Mouse (Mus musculus): ENCODE data around the gene Slc35b4. TPM values are rescaled to one million over a fixed set of nuclear protein-coding genes. Genes with fewer than 3 reads are reported as not detected.

Slc35b4 gene
- polyA plus RNA-seq, 1 experiment from 2014 or later, result 17.2 TPM

- Histone ChIP-seq H3K27me3 (replicated peaks; ENCODE audit: control insufficient read depth, insufficient read depth, low read length) (no peaks in the 10 kb centered on the region), H3K4me1 (replicated peaks; ENCODE audit: control insufficient read depth, insufficient read depth, low read length) (no peaks in the 10 kb centered on the region), H3K9me3 (ENCODE audit: control insufficient read depth) (no peaks in the 10 kb centered on the region), H3K36me3 (ENCODE audit: control insufficient read depth, insufficient read depth) (no peaks in the 10 kb centered on the region), H3K4me3 (ENCODE audit: low read depth, low read length) (no peak overlapping the region), H3K4me2 (replicated peaks; ENCODE audit: low read depth) (no peak overlapping the region), H3K9ac (ENCODE audit: low read depth, low read length) (no peak overlapping the region), H3K27ac (ENCODE audit: low read depth, low read length) (no peak overlapping the region)
- ATAC-seq, result no peak
- no peak for TF ChIP-seq CTCF (IDR thresholded peaks at IDR 0.05; ENCODE audit: low read depth)
- WGBS, result 70% methylated on average over 7 of the region's 7 CpGs
These were observed 60.0 kb downstream of the Slc35b4 start for GRCm38 (mm10) chr6:34116838-34117478.

DNA sequence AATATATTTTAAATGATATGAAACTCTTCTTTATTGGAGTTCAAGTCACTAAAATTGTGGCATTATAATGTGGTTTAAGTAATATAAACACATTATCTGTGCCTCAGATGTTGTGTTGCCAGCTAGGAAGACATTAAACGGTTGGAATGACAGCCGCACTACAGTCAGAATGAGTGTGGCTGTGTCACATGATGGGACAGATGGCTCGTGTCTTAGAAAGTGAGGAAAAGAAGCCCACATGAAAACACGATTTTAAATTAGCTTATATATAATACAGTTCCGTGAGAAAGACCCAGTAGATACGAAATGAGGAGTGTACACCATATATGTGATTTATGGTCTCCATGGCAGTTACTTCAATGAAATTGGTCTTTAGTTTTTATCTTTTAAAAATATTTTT is 65.5 kb downstream of the Slc35b4 start:
- Histone ChIP-seq H3K27me3 (replicated peaks; ENCODE audit: control insufficient read depth, insufficient read depth, low read length) (no peaks in the 10 kb centered on the region), H3K4me1 (replicated peaks; ENCODE audit: control insufficient read depth, insufficient read depth, low read length) (no peaks in the 10 kb centered on the region), H3K4me2 (replicated peaks; ENCODE audit: low read depth) (no peak overlapping the region), H3K27ac (ENCODE audit: low read depth, low read length) (no peak overlapping the region), H3K36me3 (ENCODE audit: control insufficient read depth, insufficient read depth) (no peaks in the 10 kb centered on the region), H3K9ac (ENCODE audit: low read depth, low read length) (no peak overlapping the region), H3K9me3 (ENCODE audit: control insufficient read depth) (no peaks in the 10 kb centered on the region), H3K4me3 (ENCODE audit: low read depth, low read length) (no peak overlapping the region)
- 76% methylated on average over 6 of the region's 6 CpGs for WGBS
- no peak for TF ChIP-seq CTCF (IDR thresholded peaks at IDR 0.05; ENCODE audit: low read depth)
- ATAC-seq, result no peak

- no peaks in the 10 kb centered on the region for H3K9me3 ChIP-seq (ENCODE audit: control insufficient read depth)
- no peaks in the 10 kb centered on the region for H3K36me3 ChIP-seq (ENCODE audit: control insufficient read depth, insufficient read depth)
- 75% methylated on average over 10 of the region's 10 CpGs for WGBS
- TF ChIP-seq CTCF (IDR thresholded peaks at IDR 0.05; ENCODE audit: low read depth), result no peak
- no peak overlapping the region for H3K27ac ChIP-seq (ENCODE audit: low read depth, low read length)
- no peak for ATAC-seq
- no peak overlapping the region for H3K9ac ChIP-seq (ENCODE audit: low read depth, low read length)
- no peak overlapping the region for H3K4me2 ChIP-seq (replicated peaks; ENCODE audit: low read depth)
- H3K4me3 ChIP-seq (ENCODE audit: low read depth, low read length), result no peak overlapping the region
- H3K4me1 ChIP-seq (replicated peaks; ENCODE audit: control insufficient read depth, insufficient read depth, low read length), result no peaks in the 10 kb centered on the region
- no peaks in the 10 kb centered on the region for H3K27me3 ChIP-seq (replicated peaks; ENCODE audit: control insufficient read depth, insufficient read depth, low read length)
These were observed 66.3 kb downstream of the Slc35b4 start for GRCm38 (mm10) chr6:34110571-34110970.

Other genes starting within 250 kb of the Slc35b4 start
- gene Lrguk, start 147.7 kb downstream of the Slc35b4 start, polyA plus RNA-seq (2015; fragmentation: Nextera tagmentation; extraction: Ambion mirVana), result 0.16 and 0.47 TPM in 2 replicates
- gene Akr1b3, start 140.4 kb upstream of the Slc35b4 start, polyA plus RNA-seq (2015; fragmentation: Nextera tagmentation; extraction: Ambion mirVana), result 69.4 and 72.9 TPM in 2 replicates
- 5.8 and 6.5 TPM in 2 replicates for gene Akr1b8, start 177.0 kb upstream of the Slc35b4 start, polyA plus RNA-seq (2015; fragmentation: Nextera tagmentation; extraction: Ambion mirVana)
- 9.9 and 10.5 TPM in 2 replicates for gene Akr1b10, start 207.1 kb upstream of the Slc35b4 start, polyA plus RNA-seq (2015; fragmentation: Nextera tagmentation; extraction: Ambion mirVana)
- gene Akr1b7, start 235.2 kb upstream of the Slc35b4 start, polyA plus RNA-seq (2015; fragmentation: Nextera tagmentation; extraction: Ambion mirVana), result 5.3 and 6.5 TPM in 2 replicates